Mouse (Mus musculus) spleen, postnatal 10 days (tissue): ENCODE data around the gene Lmtk2.
A peak's percentile ranks its signal among the peaks of the same experiment; 100 is the strongest.

Experiments used
- DNase-seq, 2 experiments: peaks; one replicate each; pipeline ENCODE4 v3.0.0; 2021 to 2022; ENCODE audit warnings: low spot score in 2 of 2

The Lmtk2 gene

GRCm38 (mm10) chr5:144178216-144178615 lies 78.0 kb downstream of the Lmtk2 start:
- no peak for DNase-seq

- DNase-seq = peak; percentile 36 to 87
Measured at GRCm38 (mm10) chr5:144181249-144181648, 81.0 kb downstream of the Lmtk2 start.

- DNase-seq = no peak
Measured at GRCm38 (mm10) chr5:144182542-144183247, 82.5 kb downstream of the Lmtk2 start.

GRCm38 (mm10) chr5:144183248-144183559 lies 83.0 kb downstream of the Lmtk2 start:
- no peak for DNase-seq

- DNase-seq = no peak
Measured at GRCm38 (mm10) chr5:144183647-144184335, 83.6 kb downstream of the Lmtk2 start.

- DNase-seq = no peak
Measured at GRCm38 (mm10) chr5:144184350-144185045, 84.3 kb downstream of the Lmtk2 start.

- no peak for DNase-seq
Measured at GRCm38 (mm10) chr5:144188422-144188821, 88.2 kb downstream of the Lmtk2 start.

- DNase-seq = no peak
Measured at GRCm38 (mm10) chr5:144189327-144189726, 89.1 kb downstream of the Lmtk2 start.

- DNase-seq = peak; percentile 54 to 81
Measured at GRCm38 (mm10) chr5:144189950-144190583, 89.8 kb downstream of the Lmtk2 start, which contains the start of gene Bhlha15. TSS of gene Bhlha15 (plus strand) at chr5:144190286.

- DNase-seq = no peak
Measured at GRCm38 (mm10) chr5:144191026-144191425, 90.8 kb downstream of the Lmtk2 start.

- DNase-seq = no peak
Measured at GRCm38 (mm10) chr5:144192673-144193072, 92.4 kb downstream of the Lmtk2 start.

GRCm38 (mm10) chr5:144194416-144194815 lies 94.2 kb downstream of the Lmtk2 start:
- DNase-seq = peak in 1 of 2 experiments; percentile 54

- DNase-seq = no peak
Measured at GRCm38 (mm10) chr5:144195567-144195966, 95.3 kb downstream of the Lmtk2 start.

GRCm38 (mm10) chr5:144200616-144201015 lies 100.4 kb downstream of the Lmtk2 start:
- DNase-seq = no peak

- DNase-seq = no peak
Measured at GRCm38 (mm10) chr5:144202430-144202829, 102.2 kb downstream of the Lmtk2 start.

- DNase-seq = no peak
Measured at GRCm38 (mm10) chr5:144203398-144203959, 103.2 kb downstream of the Lmtk2 start.

- DNase-seq = no peak
Measured at GRCm38 (mm10) chr5:144204303-144204702, 104.1 kb downstream of the Lmtk2 start.

- no peak for DNase-seq
Measured at GRCm38 (mm10) chr5:144204911-144205310, 104.7 kb downstream of the Lmtk2 start.

- DNase-seq = no peak
Measured at GRCm38 (mm10) chr5:144206069-144206468, 105.8 kb downstream of the Lmtk2 start.

- DNase-seq = peak; percentile 45 to 60
Measured at GRCm38 (mm10) chr5:144207478-144207877, 107.2 kb downstream of the Lmtk2 start.

- DNase-seq = peak; percentile 52 to 78
Measured at GRCm38 (mm10) chr5:144214453-144214852, 114.2 kb downstream of the Lmtk2 start.

GRCm38 (mm10) chr5:144215992-144216391 lies 115.8 kb downstream of the Lmtk2 start:
- DNase-seq = no peak
